Mouse (Mus musculus) megakaryocyte, embryonic 14.5 days (primary cell): ENCODE results near the gene Clstn2.

Experiments
- FLI1 ChIP-seq: IDR thresholded peaks from 2 replicates; pipeline ENCODE4 v1.6.1; 2012; ENCODE audit warnings: low read length, inconsistent platforms, mixed read lengths
- GATA1 ChIP-seq: IDR thresholded peaks from 3 replicates; pipeline ENCODE4 v1.6.1; 2012; ENCODE audit warnings: mixed read lengths, low read length, inconsistent platforms, borderline replicate concordance

- TF ChIP-seq GATA1 (no peak), FLI1 (no peak)
These were observed 215.9 kb downstream of the Clstn2 start for GRCm38 (mm10) chr9:97817116-97817515.
